Mouse (Mus musculus) heart, postnatal 0 days (tissue): ENCODE results near the gene Mog.

Experiments used
- CTCF ChIP-seq: IDR thresholded peaks from 2 replicates; pipeline ENCODE4 v1.5.1; 2016; ENCODE audit warnings: antibody characterized with exemption, control low read depth, low read depth
- EP300 ChIP-seq: IDR thresholded peaks from 2 replicates; pipeline ENCODE4 v1.6.1; 2016; ENCODE audit warnings: antibody characterized with exemption, low read depth

GRCm38 (mm10) chr17:36997033-36997735 lies 26.0 kb downstream of the Mog start:
- TF ChIP-seq CTCF, result peak; percentile 81
- no peak for TF ChIP-seq EP300
